Mouse (Mus musculus) hindbrain, embryonic 14.5 days (tissue): ENCODE measurements around the gene Copb2. TPM values are rescaled to one million over a fixed set of nuclear protein-coding genes. Genes with fewer than 3 reads are reported as not detected.
A peak's percentile ranks its signal among the peaks of the same experiment; 100 is the strongest.

ENCODE experiments used
- ATAC-seq: fragments of 200-750 bp; cut with Nextera tagmentation; 2 replicates; pipeline ENCODE4 v1.8.0; 2017; ENCODE audit warnings: moderate number of reproducible peaks, mild to moderate bottlenecking, moderate TSS enrichment, moderate library complexity; ENCODE audit not compliant: low FRiP score
- DNase-seq: peaks from one replicate; pipeline ENCODE4 v3.0.0-alpha.2; 2015; ENCODE audit warnings: low spot score
- H3K27ac ChIP-seq: fragments of 300-500 bp; sonication (generic); 2 replicates; pipeline ENCODE4 v1.5.1; 2014; ENCODE audit warnings: mild to moderate bottlenecking, moderate library complexity
- H3K27me3 ChIP-seq: fragments of 300-500 bp; sonication (generic); 2 replicates; pipeline ENCODE4 v1.6.1; 2014; ENCODE audit warnings: mild to moderate bottlenecking, low read length, mixed read lengths; ENCODE audit not compliant: control insufficient read depth, insufficient read depth
- H3K36me3 ChIP-seq: fragments of 300-500 bp; sonication (generic); replicated peaks from 2 replicates; pipeline ENCODE4 v1.6.1; 2014; ENCODE audit not compliant: control insufficient read depth, insufficient read depth
- H3K4me1 ChIP-seq: fragments of 300-500 bp; sonication (generic); replicated peaks from 2 replicates; pipeline ENCODE4 v1.6.1; 2014; ENCODE audit warnings: antibody characterized with exemption, low read length, mixed read lengths; ENCODE audit not compliant: control insufficient read depth, insufficient read depth
- H3K4me2 ChIP-seq: fragments of 300-500 bp; sonication (generic); replicated peaks from 2 replicates; pipeline ENCODE4 v1.6.1; 2014; ENCODE audit warnings: mild to moderate bottlenecking, moderate library complexity
- H3K4me3 ChIP-seq: fragments of 300-500 bp; sonication (generic); replicated peaks from 2 replicates; pipeline ENCODE4 v1.5.1; 2014; ENCODE audit warnings: mild to moderate bottlenecking, low read length
- H3K9ac ChIP-seq: fragments of 300-500 bp; sonication (generic); 2 replicates; pipeline ENCODE4 v1.6.1; 2014
- H3K9me3 ChIP-seq: fragments of 300-500 bp; sonication (generic); 2 replicates; pipeline ENCODE4 v1.6.1; 2016; ENCODE audit warnings: low read length; ENCODE audit not compliant: control insufficient read depth
- WGBS: fragments of 180-500 bp; shearing (Covaris S2); extraction: QIAGEN DNeasy Blood & Tissue Kit; methylation state at CpG from one replicate; pipeline ENCODE4 v1.1.7; 2014; 5-methylcytosine and 5-hydroxymethylcytosine counted together
- polyA plus RNA-seq: library from polyadenylated mRNA; unstranded; fragments of >200 nt; fragmentation: Nextera tagmentation; extraction: Ambion mirVana; gene quantifications from 2 replicates; pipeline ENCODE4 v1.2.1, GENCODE M21; 2014

Gene Copb2
- polyA plus RNA-seq: 136 and 151 TPM in 2 replicates

GRCm38 (mm10) chr9:98563137-98564126, at the start of gene Copb2:
TSS of gene Copb2 (plus strand) at chr9:98563721.
- Histone ChIP-seq H3K9me3 (no peaks in the 10 kb centered on the region), H3K4me1 (peaks cover 14% of the 10 kb centered on the region), H3K4me3 (peak within 1 kb of the TSS; percentile 68), H3K27ac (peak within 1 kb of the TSS; percentile 83), H3K9ac (peak within 1 kb of the TSS; percentile 83), H3K36me3 (peaks cover 7% of the 10 kb centered on the region), H3K27me3 (no peaks in the 10 kb centered on the region), H3K4me2 (peak within 1 kb of the TSS; percentile 79)
- ATAC-seq (peak; percentile 100), DNase-seq (peak; percentile 99)
- under 1% methylated on average over 76 of the region's 76 CpGs for WGBS

GRCm38 (mm10) chr9:98523872-98524271, 39.6 kb upstream of the Copb2 start:
- H3K4me3 ChIP-seq: no peak overlapping the region
- ATAC-seq: no peak
- no peak for DNase-seq
- 84% methylated on average over 2 of the region's 2 CpGs for WGBS
- H3K4me1 ChIP-seq: peaks cover 15% of the 10 kb centered on the region; the same call in 1 of the 2 replicates
- H3K9me3 ChIP-seq: no peaks in the 10 kb centered on the region
- no peak overlapping the region for H3K4me2 ChIP-seq
- no peak overlapping the region for H3K9ac ChIP-seq
- H3K27me3 ChIP-seq: no peaks in the 10 kb centered on the region
- H3K36me3 ChIP-seq: no peaks in the 10 kb centered on the region
- no peak overlapping the region for H3K27ac ChIP-seq

- WGBS: 34% methylated on average over 7 of the region's 7 CpGs
- DNase-seq: peak; percentile 71
- Histone ChIP-seq H3K36me3 (no peaks in the 10 kb centered on the region), H3K4me3 (no peak overlapping the region), H3K9ac (no peak overlapping the region), H3K4me2 (no peak overlapping the region), H3K9me3 (no peaks in the 10 kb centered on the region), H3K4me1 (peaks cover 15% of the 10 kb centered on the region; the same call in 1 of the 2 replicates), H3K27me3 (no peaks in the 10 kb centered on the region), H3K27ac (peak overlapping the region; percentile 33; the same call in 1 of the 2 replicates)
- ATAC-seq: peak; percentile 85; the same call in 1 of the 2 replicates
Observed at GRCm38 (mm10) chr9:98524786-98525542, 38.6 kb upstream of the Copb2 start.

- Histone ChIP-seq H3K4me2 (no peak overlapping the region), H3K36me3 (no peaks in the 10 kb centered on the region), H3K9ac (no peak overlapping the region), H3K27me3 (no peaks in the 10 kb centered on the region), H3K9me3 (no peaks in the 10 kb centered on the region), H3K4me1 (peaks cover 15% of the 10 kb centered on the region; the same call in 1 of the 2 replicates), H3K27ac (0 out of 2 replicates have a peak overlapping the region, but pooled peaks have one; percentile 22), H3K4me3 (no peak overlapping the region)
- DNase-seq (no peak), ATAC-seq (0 out of 2 replicates have a peak, but pooled peaks have one; percentile 46)
- WGBS: 35% methylated on average over 7 of the region's 7 CpGs
Observed at GRCm38 (mm10) chr9:98525543-98525924, 38.0 kb upstream of the Copb2 start.

- Histone ChIP-seq H3K4me3 (no peak overlapping the region), H3K4me2 (no peak overlapping the region), H3K4me1 (peaks cover 15% of the 10 kb centered on the region; the same call in 1 of the 2 replicates), H3K36me3 (no peaks in the 10 kb centered on the region), H3K9me3 (no peaks in the 10 kb centered on the region), H3K9ac (no peak overlapping the region), H3K27me3 (no peaks in the 10 kb centered on the region), H3K27ac (no peak overlapping the region)
- no peak for DNase-seq
- ATAC-seq: no peak
- WGBS: 86% methylated on average over 7 of the region's 7 CpGs
Observed at GRCm38 (mm10) chr9:98527226-98527625, 36.3 kb upstream of the Copb2 start.

- H3K27ac ChIP-seq: no peak overlapping the region
Observed at GRCm38 (mm10) chr9:98529776-98530175, 33.7 kb upstream of the Copb2 start.

GRCm38 (mm10) chr9:98530999-98531398, 32.5 kb upstream of the Copb2 start:
- Histone ChIP-seq H3K36me3 (no peaks in the 10 kb centered on the region), H3K4me3 (no peak overlapping the region), H3K4me2 (no peak overlapping the region), H3K4me1 (no peaks in the 10 kb centered on the region), H3K9ac (no peak overlapping the region), H3K9me3 (0 out of 2 replicates have a peak, but pooled peaks cover 3% of the 10 kb centered on the region), H3K27ac (no peak overlapping the region), H3K27me3 (no peaks in the 10 kb centered on the region)
- WGBS: 70% methylated on average over 2 of the region's 2 CpGs
- DNase-seq (no peak), ATAC-seq (no peak)

More at GRCm38 (mm10) chr9:98529776-98530175, 33.7 kb upstream of the Copb2 start:
- Histone ChIP-seq H3K36me3 (no peaks in the 10 kb centered on the region), H3K4me2 (no peak overlapping the region), H3K9ac (no peak overlapping the region), H3K27me3 (no peaks in the 10 kb centered on the region), H3K9me3 (no peaks in the 10 kb centered on the region), H3K4me3 (no peak overlapping the region), H3K4me1 (0 out of 2 replicates have a peak, but pooled peaks cover 9% of the 10 kb centered on the region)
- ATAC-seq: no peak
- WGBS: 73% methylated on average over 4 of the region's 4 CpGs
- no peak for DNase-seq

GRCm38 (mm10) chr9:98534675-98535280, 28.7 kb upstream of the Copb2 start:
- ATAC-seq: no peak
- Histone ChIP-seq H3K9ac (no peak overlapping the region), H3K4me1 (no peaks in the 10 kb centered on the region), H3K27me3 (no peaks in the 10 kb centered on the region), H3K4me2 (no peak overlapping the region), H3K36me3 (no peaks in the 10 kb centered on the region), H3K9me3 (0 out of 2 replicates have a peak, but pooled peaks cover 3% of the 10 kb centered on the region), H3K4me3 (no peak overlapping the region), H3K27ac (no peak overlapping the region)
- WGBS: 88% methylated on average over 4 of the region's 4 CpGs
- no peak for DNase-seq
